Mouse (Mus musculus): ENCODE data around the gene Faf1.
"Not testable (repeated sequence)": the region's sequence is repeated elsewhere in the genome, so short reads cannot be mapped to it uniquely, and the experiment has no call there.

The Faf1 gene

DNA sequence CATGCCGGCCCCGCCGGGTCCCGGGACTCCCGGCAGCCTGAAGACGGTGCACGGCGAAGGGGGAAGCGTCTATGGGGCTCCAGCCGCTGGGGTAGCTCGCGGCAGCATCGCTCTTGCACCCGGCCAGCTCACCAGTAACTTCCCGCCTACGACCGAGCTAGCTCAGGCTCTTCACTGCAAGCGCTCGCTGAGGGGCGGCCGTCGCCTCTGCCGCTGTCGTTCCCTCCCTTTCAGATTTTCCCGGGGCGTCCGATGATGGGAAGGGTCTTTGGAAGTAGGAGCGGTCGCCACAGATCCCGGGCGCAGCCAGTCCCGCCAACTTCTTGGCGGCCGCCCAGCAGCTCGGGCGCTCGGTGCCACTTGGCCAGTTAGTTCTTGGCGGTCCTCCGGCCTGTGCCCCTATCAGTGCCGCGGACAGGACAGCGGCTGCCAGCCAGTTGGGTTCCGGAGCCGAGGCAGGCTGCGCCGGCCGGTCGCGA, 10.4 kb upstream of the Faf1 start:
- peak; percentile 57 to 65 for DNase-seq

DNA sequence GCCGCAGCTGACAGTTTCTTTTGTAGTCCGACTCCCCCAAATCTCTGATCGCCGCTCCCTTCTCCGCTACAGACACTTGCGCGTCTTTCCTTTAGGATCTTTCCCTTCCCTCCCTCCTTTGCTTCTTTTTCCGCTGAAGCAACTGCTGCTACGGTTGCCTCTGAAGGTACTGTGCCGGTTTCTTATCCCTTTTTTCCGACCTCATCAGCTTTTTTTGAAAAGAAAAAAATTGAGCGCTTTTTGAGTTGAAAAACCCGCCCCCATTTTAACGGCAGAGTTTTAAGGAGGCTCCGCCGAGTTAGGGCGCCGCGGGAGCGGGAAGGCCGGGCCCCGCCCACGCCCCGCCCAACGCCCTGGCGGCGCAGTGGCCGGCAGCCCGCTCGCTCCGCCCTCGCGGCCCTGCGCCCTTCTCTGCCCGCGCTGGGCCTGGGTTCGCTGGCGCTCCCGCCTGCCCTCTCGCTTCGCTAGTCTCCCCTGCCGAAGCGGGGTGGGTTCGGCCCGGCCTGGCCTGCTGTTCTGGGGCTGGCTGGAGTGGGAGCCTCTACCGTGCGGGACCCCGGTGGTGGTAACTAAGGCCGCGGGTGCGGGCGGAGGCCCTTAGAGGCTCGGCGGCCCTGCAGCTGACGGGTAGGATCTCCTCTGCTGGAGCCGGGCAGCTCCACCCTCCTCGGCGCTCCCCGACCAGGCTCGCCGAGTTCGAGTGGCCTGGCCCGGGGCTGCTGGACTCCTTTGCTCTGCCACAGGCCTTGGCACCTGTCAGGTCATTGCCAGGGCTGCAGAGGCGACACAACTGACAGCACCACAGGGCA, 9.7 kb upstream of the Faf1 start, which contains the start of gene Cdkn2c:
Gene Cdkn2c, minus strand, starts transcription at position 729 of the 809 bp plus-strand sequence.
- peak; percentile 82 to 88 for DNase-seq

DNA sequence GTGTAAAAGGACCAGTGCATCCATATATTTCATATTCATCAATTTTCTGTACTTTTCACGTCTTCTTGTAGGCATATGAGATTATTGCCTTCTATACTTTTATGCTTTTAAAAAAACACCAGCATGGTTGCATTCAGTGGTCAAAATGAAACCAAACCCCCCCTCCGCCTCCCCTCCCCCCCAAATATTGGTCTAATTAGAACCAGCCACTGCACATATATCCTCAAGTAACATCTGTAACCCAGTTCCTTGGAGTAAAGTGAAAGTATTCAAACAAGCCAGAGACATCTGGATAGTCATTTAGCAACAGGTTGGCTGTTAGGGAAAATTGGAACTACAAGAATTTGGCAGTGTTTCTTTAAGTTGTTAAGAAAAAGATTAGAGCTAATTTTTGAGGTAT, 8.9 kb upstream of the Faf1 start:
- no peak for DNase-seq

DNA sequence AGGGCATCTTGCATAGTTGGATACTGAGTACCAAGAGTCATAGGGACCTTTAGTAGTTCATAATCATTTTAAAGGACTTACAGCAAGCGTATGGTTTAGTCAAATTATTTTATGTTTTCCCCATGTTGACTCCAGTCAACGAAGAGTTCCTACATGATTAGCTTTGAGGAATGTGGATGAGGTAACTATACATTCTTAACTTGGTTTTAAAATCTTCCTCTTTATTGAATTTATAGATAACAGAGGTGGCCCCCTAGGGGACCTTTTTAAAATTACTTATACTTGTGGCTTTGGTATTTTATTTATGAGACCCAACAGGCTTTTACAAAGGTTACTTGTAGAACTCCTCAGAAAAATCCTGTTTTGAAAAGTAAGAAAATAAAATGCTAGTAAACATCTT, 6.2 kb upstream of the Faf1 start:
- peak in 1 of 2 experiments; percentile 35 for DNase-seq

GRCm38 (mm10) chr4:109671941-109672340, 4.4 kb upstream of the Faf1 start:
- DNase-seq, result no peak

DNA sequence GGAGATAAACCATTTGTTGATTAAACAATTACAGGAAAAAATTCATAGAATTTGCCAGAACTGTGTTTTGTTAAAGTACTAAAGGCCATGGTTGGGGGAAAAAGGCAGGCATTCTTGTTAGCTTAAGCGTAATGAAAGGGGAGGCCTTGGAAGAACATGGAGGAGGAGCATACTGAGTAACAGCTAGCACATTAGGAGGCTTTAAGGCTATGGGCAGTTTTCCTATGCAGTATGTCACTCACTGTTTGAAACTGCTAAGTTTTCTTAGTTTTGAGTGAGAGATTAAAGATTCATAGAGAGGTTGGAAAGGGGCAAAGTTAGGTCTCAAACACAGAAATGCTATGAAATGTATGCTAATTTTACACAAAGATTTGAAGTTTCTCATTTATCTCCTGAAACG, 2.3 kb upstream of the Faf1 start:
- no peak for DNase-seq

DNA sequence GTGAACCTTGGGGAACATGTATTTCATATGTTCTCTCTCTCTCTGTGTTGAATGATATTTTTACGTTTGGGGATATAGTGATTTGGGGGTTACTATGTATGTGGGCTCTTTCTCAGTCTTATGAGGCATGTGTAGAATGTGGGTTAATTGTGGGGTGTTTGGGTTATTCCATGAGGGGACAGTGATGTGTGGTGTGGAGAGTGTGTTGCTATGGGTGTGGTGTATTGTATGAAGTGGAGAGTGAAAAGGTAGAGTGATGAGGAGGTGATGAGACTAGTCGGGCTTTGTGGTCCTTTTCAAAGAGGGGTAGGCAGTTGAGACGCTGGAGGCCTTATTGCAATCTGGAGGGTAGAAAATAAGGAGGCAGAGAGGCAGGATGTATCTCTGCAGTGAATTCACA, 833 bp downstream of the Faf1 start:
- no peak for DNase-seq

GRCm38 (mm10) chr4:109683561-109683960, 7.2 kb downstream of the Faf1 start:
- DNase-seq, result no peak

- no peak for DNase-seq
Measured at GRCm38 (mm10) chr4:109692674-109693073, 16.3 kb downstream of the Faf1 start.

GRCm38 (mm10) chr4:109700727-109701126, 24.3 kb downstream of the Faf1 start:
- not testable (repeated sequence) for DNase-seq

DNA sequence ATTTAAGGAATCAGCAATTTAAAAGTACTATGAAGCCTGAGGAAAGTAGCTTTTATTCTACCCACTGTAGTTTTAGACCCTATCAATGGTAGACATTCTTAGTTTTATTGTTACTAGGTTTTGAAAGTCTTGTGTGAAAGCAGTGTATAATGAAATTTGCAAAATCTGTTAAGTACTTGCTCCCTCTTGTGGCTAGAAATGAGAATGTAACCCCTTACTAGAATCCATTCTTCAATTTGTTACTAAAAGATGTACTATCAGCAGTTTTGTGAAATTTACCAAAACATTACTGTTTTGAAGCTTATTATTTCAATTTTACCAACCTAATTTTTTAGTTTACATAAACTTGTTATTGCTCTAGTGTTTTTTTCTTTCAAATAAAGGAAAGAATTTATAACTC, 27.2 kb downstream of the Faf1 start:
- no peak for DNase-seq

GRCm38 (mm10) chr4:109705349-109705748, 29.0 kb downstream of the Faf1 start:
- DNase-seq, result no peak

DNA sequence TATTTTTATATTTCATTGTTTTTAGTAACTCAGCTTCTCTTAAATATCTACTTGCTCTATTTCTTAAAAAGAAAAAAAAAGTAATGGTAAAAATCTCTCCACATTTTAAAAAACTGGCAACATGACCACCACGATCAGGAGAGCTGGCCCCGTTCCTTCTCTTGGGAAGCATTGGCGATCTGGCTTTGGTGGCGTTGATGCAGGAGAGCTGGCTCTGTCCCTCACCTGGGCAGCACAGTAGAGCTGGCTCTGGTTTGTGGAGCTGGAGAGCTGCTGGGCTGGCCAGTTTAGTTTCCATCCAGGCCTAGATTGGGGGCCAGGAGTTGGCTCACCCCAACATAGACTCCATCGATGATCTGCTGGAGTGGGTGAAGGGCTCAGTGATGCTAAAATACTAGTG, 42.9 kb downstream of the Faf1 start:
- DNase-seq, result no peak

GRCm38 (mm10) chr4:109729281-109729680, 52.9 kb downstream of the Faf1 start:
- peak; percentile 50 to 60 for DNase-seq

DNA sequence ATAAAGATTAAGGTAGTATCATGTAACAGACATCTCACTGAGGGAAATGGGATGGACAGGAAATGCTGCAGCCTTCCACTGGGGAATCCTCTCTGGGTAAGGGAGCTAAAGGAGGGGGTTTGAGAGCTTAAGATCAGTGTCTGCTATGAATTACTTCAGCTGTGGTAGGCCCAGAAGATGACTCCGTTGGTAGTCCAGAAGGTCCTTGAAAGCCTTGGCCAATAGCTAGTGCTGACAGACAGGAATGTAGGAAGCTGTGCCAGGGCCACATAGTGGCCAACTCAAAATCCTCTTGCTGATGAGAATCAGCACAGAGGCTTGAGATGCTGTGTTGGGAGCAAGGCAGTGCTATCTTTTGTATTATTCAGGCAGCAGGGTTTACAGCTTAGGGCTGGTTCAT, 59.4 kb downstream of the Faf1 start:
- DNase-seq, result no peak

DNA sequence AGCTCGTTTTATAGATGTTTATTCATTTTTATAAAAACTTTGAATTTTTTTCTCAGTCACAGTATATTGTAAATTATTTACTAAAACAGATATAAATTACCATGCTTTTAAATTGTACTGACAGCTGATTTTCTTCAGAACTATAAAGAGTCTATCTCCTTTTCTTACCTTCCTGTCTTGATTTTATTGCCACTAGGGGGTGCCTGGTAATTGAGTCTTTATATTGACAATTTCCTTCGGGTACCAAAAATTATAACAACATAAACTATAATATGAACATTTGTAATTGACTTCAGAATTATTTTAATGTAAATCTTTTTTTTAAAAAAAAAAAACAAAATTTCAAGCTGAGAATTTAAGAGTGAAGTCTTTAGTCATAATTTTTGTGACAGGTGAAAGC, 67.6 kb downstream of the Faf1 start:
- DNase-seq, result no peak

GRCm38 (mm10) chr4:109759031-109759430, 82.6 kb downstream of the Faf1 start:
- peak; percentile 24 to 28 for DNase-seq

DNA sequence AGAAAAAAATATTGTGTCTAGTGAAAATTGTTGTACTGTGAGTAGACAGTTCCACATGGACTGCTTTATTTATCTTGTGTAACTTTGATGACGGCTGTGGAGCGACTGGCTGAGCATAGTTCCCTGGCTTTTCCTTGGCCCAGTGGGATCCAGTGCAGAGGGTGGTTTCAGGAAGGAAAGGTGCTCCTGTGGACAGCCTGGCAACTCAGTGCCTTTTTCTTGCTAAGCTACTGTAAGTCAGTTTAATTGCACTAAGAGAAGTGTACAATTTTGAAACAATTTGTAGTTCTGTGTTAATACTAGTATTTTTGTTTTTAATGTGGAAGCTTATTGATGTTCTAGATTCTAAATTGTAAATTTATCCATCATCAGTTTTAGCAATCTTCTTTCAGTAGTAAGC, 83.5 kb downstream of the Faf1 start:
- no peak for DNase-seq

DNA sequence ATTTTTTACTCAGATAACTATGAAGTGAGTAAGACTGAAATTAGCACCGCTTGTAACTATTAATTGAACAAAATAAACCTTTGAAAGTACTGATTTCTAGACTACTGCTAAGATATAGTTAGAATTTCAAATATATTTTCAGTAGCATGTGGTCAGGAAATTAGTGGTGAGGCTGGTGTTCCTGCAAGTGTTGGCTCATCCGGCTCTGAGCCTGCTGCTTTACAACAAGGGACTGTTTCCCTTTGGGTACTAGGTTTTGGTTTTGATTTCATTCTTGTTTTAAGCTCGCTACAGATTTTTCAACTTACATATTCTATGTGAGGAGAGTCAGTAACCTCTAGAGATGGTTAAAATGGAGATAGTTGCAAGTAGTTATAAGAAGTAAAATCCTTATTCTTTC, 84.1 kb downstream of the Faf1 start:
- DNase-seq, result peak; percentile 5 to 15

DNA sequence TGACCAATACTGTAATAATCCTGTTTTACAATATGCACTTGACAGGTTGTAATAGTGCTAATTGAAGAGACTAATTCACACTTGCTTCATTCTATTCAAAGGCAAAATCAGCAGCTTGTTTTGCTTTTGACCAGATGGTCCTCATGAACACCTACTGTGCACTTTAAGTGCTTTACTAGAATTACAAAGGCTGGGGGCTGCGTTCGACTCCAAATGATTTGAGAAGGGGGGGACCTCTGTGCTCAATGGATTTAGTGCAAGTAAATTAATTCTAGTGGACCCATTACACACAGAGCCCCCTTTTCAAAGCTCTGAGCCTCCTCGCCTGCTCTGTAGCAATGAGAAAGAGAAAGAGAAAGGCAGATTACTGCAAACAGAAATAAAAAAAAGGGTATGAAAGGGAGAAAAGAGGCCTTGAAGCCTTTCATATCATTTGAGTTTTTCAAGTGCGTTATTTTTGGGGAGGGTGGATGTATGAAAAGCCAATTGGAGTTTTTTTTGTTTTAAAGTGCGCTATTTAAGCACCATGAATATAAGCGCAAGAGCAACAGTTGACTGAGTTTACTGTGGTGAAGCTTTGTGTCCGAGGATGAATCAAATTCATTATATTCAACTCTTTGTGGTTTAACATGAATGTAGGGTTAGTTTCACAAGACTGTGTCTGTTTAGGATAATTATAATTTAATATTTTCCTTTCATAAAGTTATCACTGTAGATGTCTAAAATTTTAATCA, 86.5 kb downstream of the Faf1 start:
- DNase-seq, result no peak

DNA sequence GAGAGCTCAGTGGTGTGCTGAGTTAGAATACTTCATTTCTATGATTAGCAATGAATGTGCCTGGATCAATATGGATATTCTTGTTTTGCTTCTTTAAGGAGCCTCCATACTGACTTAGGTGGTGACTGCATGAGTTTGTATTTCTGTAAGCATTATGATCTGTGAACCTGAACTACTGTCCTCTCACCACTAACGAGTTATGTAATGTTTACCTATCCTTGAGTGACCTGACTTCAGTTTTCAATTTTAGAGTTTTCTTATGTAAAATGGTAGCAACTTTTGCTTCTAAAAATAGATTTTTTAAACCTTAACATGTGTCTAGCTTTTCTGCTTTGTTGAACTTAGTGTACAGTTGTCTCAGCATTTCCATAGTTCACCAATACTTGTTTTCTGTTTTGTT, 92.7 kb downstream of the Faf1 start:
- no peak for DNase-seq

DNA sequence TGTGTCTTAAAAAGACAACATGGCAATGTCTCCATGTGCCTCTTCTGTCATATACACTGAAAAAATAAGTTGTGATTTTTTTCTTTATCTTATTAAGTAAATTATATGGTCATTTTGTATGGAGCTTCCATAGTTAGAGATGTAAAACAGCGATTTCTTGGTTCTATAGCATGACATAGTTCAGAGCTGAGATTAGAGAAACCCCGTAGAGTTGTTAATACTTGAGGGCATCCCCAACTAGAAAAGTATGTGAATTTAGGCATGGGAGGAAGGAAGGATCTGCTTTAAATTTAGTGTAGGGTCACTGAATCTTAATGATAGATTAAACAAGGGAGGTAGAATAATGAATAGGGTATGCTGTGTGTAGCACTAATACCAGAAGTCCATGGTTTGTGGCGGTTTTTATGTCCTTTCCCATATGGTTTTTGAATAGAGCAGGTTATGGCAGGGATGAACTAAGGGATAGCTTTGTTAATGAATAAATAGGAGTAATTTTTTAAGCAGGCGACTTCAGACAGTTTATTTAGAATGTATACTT, 106.3 kb downstream of the Faf1 start:
- no peak for DNase-seq

- DNase-seq, result no peak
Measured at GRCm38 (mm10) chr4:109789347-109790001, 113.1 kb downstream of the Faf1 start.
